Mouse (Mus musculus) activated CD4-positive, CD25-positive, alpha-beta regulatory T cell, adult 9 weeks (primary cell): ENCODE results near the gene Map3k14. TPM values are rescaled to one million over a fixed set of nuclear protein-coding genes. Genes with fewer than 3 reads are reported as not detected.

Experiments used
- polyA plus RNA-seq: library from polyadenylated mRNA; unstranded; fragments of 100-300 nt; shearing (Covaris generic); gene quantifications from one replicate; pipeline ENCODE4 v1.2.1, GENCODE M21; 2017

Map3k14 gene
- 34.0 TPM for polyA plus RNA-seq

GRCm38 (mm10) chr11:103267346-103268219 lies at the start of gene Map3k14:
Map3k14 (minus strand) TSS chr11:103267472.

GRCm38 (mm10) chr11:103217790-103218516 lies 49.3 kb downstream of the Map3k14 start, which contains the start of gene Spata32:
Spata32 (minus strand) TSS chr11:103218432.

GRCm38 (mm10) chr11:103208458-103208857 lies 58.8 kb downstream of the Map3k14 start, which contains the start of gene 1700023F06Rik:
1700023F06Rik (minus strand) TSS chr11:103208558.

GRCm38 (mm10) chr11:103170494-103171285 lies 96.6 kb downstream of the Map3k14 start, which contains the start of gene Fmnl1:
Fmnl1 (plus strand) TSS chr11:103171107.

Other genes starting within 250 kb of the Map3k14 start
- gene Nmt1, start 239.3 kb downstream of the Map3k14 start, polyA plus RNA-seq = 81.8 TPM
- 29.9 TPM for gene Dcakd, start 239.1 kb downstream of the Map3k14 start, polyA plus RNA-seq
- gene Plcd3, start 165.8 kb downstream of the Map3k14 start, polyA plus RNA-seq = not detected
- gene Acbd4, start 165.8 kb downstream of the Map3k14 start, polyA plus RNA-seq = 50.6 TPM
- gene Hexim1, start 151.2 kb downstream of the Map3k14 start, polyA plus RNA-seq = 4.8 TPM
- 5.8 TPM for gene Hexim2, start 135.0 kb downstream of the Map3k14 start, polyA plus RNA-seq
- gene Fmnl1, start 96.4 kb downstream of the Map3k14 start, polyA plus RNA-seq = 93.3 TPM
- gene 1700023F06Rik, start 58.9 kb downstream of the Map3k14 start, polyA plus RNA-seq = not detected
- gene Spata32, start 49.0 kb downstream of the Map3k14 start, polyA plus RNA-seq = not detected
- gene Arhgap27, start 96.2 kb upstream of the Map3k14 start, polyA plus RNA-seq = 105 TPM
- 23.7 TPM for gene Plekhm1, start 145.2 kb upstream of the Map3k14 start, polyA plus RNA-seq
- gene Lrrc37a, start 237.1 kb upstream of the Map3k14 start, polyA plus RNA-seq = not detected